Mouse (Mus musculus): Measurements from ENCODE around the gene Muc4.

The Muc4 gene

DNA sequence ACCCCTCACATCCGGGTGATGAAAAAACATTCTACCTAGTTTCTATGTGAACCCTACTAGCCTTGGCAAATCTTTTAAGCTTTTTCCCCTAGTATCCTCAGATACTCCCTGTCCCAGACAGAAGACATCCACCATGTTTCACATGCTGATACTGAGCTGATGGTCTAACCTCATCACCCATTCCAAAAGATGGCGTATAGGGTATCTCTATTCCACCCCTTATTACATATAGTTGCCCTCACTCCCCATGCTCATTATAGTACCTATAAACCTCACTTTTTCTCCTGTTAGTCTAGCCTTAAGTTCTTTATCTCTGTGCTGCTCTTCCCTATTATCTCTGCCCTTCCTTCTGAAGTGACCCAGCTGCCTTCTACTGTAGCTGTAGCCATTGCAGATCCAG is at the start of gene Muc4:
Gene Muc4 (plus strand): TSS at position 301 of the 400 bp plus-strand sequence.
- no peak for DNase-seq

- DNase-seq, result no peak
Measured at GRCm38 (mm10) chr16:32685998-32686397, 49.7 kb upstream of the Muc4 start.

- DNase-seq, result no peak
Measured at GRCm38 (mm10) chr16:32687221-32687620, 48.5 kb upstream of the Muc4 start.

DNA sequence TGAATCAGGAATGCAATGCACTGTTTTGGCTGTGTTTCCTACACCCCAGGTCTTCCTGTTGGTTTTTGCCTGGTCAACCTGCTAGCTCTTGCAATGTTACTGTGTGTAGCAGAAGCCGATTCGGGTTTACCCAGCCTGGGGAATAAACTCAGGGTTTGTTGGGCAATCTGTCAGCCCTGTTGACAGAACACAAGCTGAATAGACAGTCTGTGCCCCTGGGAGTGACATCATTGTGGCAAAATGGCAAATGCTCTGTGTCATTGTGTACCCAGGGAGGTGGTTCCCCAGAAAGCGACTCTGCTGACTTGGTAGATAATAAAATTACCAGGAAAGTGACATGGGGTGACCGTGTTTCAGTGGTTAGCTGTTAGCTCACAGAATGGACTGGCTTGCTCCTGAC is 46.9 kb upstream of the Muc4 start:
- no peak for DNase-seq

GRCm38 (mm10) chr16:32689501-32689900 is 46.2 kb upstream of the Muc4 start:
- peak; percentile 84 to 89 for DNase-seq

DNA sequence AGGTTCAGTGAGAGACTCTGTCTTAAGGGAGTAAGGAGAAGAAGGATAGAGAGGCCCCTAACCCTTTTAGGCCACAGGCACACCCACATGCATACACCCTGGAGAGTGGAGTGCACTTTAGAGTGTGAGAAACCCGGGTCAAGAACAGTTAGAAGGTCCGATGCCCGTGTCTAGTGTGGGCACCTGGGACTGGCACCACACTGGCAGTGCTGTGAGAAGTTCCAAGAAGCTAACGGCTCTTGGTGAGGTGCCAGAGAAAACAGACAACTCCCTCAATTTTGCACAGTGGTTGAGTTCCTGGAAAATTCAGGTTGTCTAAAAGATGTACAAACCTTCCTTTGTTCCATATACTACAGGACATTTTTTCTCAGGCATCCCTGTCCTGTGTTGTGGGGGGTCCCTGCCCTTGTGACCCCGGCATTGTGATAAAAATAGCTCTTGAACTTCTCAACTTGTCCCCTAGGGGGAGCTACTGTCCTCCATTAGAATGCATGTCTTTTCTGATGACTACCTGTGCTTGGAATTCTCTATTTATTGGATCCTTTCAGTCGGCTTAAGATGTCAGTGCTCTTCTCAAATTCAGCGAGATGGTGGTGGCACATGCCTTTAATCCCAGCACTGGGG is 38.7 kb upstream of the Muc4 start:
- peak; percentile 65 to 84 for DNase-seq

DNA sequence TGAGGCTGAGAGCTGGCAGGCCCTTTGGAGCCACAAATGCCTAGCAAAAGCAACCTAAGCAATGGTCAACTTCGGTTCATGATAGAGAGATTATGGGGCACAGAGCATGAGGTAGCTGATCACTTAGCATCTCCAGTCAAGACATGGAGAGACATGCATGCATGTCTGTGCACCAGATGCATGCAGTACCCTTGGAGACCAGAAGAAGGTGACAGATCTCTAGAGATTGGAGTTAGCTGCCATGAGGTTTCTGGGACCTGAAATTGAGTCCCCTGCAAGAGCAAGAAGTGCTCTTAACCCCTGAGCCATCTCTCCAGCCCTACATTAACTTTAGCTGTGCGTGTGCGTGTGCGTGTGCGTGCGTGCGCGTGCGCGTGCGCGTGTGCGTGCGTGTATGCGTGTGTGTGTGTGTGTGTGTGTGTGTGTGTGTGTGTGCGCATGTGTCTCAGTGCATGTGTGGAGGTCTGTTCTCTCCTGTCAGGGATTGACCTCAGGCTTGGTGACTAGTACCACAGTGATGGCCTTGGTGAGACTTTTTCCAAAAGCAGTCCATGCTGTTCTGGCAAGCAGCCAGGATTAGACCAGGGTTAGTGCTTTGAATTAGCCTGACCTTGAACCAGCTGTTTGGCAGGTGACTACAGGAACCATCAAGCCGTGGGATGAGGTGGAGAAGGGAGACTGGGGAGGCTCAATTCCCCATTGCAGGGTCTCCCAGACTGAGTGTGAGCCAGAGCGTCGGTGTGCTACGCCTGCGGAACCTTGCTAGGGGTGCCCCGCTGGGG is 37.8 kb upstream of the Muc4 start:
- DNase-seq, result no peak

- DNase-seq, result no peak
Measured at GRCm38 (mm10) chr16:32698550-32698949, 37.1 kb upstream of the Muc4 start.

GRCm38 (mm10) chr16:32703312-32703912 is 32.3 kb upstream of the Muc4 start:
- DNase-seq, result peak in 1 of 2 experiments; percentile 34

- DNase-seq, result no peak
Measured at GRCm38 (mm10) chr16:32705606-32706005, 30.1 kb upstream of the Muc4 start.

DNA sequence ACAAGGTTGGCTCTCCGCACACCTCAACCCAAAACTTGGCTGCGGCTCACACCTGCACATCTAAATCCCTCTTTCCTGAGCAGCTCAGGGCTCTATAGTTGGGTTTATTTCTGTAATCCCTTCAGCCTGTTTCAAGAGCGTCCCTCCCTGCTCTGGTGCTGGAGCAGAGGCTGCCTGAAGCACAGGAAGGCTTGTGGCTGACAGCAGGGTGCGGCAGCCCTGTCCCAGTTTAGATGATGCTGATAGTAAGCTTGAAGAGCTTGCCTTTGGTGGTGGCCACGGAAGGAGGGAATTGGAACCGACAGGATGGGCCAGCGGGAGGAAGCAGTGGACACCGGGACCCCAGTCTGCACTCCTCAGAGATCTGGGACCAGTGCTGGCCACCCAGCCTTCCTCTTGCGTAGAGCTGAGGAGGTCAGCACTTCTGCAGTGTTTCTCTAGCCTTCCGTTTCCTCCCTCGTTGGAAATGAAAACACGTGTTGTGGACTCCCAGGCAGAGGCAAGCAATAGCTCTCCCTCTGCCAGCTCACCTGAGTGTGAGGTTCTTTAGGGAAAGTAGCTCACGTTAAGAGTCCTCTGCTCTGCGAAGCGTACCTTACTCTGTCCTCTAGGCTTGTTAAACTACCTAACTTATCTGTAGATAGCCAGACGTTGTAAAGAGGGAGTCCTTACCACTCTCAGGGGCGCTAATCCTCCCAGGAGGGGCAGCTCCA is 28.4 kb upstream of the Muc4 start:
- no peak for DNase-seq

- DNase-seq, result no peak
Measured at GRCm38 (mm10) chr16:32707824-32708456, 27.7 kb upstream of the Muc4 start.

DNA sequence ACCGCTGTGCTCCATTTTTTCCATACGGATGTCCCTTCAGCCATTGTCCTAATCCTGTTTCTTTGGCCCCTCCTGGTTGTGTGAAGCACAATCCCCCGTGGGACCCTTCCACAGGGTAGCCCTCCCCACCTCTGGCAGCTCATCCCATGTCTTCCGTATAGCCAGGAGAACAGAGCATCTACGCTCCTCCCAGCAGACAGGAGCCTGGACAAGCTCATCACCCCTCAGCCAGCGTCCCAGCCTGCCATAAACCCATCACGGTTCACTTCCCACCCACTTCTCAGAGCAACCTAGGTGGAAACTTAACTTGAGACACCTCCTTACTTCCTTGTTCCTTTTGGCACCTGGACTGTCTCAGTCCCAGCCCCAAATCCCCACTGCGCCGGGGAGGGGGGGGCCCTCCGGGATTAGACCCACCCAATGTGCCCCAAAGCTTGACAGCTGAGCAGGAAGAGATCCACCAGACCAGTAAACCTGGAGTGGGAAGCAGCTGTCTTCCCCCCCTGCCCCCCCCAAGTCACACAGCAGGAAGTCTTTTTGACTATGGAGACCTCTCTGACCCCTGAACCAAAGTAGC is 27.1 kb upstream of the Muc4 start:
- no peak for DNase-seq

GRCm38 (mm10) chr16:32709116-32709515 is 26.6 kb upstream of the Muc4 start:
- no peak for DNase-seq

DNA sequence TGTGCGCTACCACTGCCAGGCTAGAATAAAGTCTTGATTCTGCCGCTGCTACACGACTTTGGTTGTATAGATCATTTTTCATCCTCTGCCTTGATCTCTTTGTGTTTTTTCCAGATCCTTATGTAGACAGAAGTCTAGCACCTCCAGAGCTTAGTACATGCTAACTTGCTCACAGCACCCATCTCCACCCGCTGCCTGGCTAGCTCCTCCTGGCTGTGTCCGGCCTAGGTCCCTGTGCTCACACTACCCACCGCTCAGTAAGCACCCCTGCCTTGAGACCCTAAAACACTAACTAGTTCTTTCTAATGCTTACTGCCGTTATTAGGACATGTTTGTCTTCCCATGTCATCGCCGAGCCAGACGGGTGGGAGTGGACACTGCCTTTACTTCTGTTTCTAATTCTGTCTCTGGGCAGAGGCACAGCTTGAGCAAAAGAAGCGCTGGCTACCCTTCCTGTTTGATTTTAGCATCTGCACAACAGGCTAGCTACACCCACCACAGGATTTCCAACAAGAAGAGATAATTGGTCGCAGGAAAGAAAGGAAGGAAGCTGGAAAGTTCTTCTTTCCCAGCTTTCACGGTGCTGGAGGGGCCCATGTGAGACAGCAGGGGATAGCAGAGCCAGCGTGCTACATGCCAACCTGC is 25.1 kb upstream of the Muc4 start:
- DNase-seq, result no peak

DNA sequence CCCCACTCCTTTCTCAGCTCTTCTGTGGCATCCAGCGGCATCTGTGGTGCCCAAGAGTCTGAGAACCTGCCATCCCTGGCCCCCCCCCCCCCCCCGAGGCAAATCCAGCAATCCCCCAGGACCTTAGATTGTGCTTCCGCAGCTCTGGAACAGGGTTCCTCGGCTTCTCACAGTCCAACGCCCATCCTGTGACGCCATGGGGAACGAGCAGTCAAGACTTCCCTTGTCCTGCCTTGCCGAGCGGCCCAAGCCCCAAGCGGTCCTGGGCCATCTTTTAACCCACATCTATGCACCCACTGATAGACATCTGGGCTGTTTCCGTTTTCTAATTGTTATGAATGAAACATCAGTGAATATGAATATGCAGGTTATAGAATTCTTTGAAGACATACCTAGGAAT is 23.5 kb upstream of the Muc4 start:
- no peak for DNase-seq

- no peak for DNase-seq
Measured at GRCm38 (mm10) chr16:32713556-32713955, 22.1 kb upstream of the Muc4 start.

DNA sequence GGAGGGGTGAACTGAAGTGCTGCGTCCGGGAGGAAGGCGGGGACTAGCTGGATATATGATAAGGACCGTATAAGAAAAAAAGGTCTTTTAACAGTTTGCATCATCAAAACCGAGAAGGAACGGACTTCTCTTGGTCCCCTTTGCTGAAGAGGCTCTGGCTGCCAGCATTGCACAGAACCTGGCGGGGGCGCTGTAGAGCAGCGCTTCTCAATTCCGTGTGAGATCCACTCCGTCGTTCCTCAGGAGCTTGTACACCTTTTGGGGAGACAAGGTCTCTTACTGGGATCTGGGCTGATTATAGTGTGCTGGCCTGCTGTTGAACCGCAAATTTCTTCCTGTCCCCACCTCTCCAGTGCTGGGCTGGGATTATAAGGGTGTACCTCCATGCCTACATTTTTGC is 20.3 kb upstream of the Muc4 start:
- DNase-seq, result peak in 1 of 2 experiments; percentile 59

DNA sequence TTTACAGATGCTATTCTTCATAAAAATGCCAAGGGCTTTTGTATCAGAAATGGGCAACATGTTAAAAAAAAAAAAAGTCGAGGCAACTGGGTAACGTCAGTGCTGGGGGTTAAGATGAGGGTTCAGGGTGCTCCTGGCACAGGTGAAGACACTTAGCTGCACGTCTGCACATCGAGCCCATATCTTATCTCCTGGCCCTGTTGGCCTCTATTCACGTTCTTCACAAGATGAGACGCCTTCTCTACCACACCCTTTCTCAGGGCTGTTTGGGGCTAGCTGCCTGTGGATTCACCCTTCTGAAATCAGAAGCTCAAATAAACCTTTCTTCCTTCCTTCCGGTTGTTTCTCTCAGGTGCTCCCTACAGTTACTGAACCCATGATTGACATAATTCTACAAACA is 12.5 kb upstream of the Muc4 start:
- DNase-seq, result no peak

- DNase-seq, result no peak
Measured at GRCm38 (mm10) chr16:32723767-32724166, 11.9 kb upstream of the Muc4 start.

DNA sequence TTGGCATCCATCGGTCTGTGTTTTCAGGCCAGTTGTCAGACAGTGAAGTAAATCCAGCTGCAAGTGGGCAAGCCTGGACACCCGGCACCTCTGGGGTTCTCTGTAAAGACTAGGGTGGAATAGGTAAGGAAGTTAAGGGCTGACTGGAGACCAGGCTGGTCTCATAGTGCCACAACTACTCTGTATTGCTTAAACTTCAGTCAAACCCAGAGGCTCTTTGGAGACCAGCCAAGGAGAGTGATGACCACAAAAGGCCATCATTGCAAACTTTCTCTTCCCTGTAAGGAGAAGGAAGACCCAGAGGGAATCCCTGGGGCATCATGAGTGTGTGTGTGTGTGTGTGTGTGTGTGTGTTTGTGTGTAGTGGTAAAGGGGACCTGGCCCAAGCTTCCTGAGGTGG is 11.4 kb upstream of the Muc4 start:
- no peak for DNase-seq

- peak; percentile 91 for DNase-seq
Measured at GRCm38 (mm10) chr16:32726501-32726900, 9.2 kb upstream of the Muc4 start.
